Comparison of ENCODE assay signal across 23 mouse cellular contexts in the genomic region with DNA sequence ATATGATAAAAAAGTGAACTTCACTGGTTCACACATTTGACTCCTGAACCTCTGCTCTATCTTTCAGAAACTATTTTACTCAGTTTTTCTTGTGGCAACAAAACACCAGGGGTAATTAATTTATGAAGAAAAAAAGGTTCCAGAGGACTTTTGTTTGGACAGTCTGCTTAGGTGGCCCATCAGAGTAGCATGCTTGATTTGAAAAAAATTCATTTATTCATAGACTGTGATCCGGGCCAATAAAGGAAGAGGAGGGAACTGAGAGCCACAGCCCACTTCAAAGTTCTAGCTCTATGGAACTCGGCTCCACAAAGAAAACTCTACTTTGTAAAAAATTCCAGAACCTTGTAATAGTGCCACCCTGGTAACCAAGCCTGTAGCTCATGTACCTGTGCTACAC.
DNase-seq lines count a peak whose midpoint lies in the region; ATAC-seq and TF ChIP-seq lines count a peak whose summit lies in the region.
"Had no signal": no experiment of that assay in that cellular context is flagged by ENCODE, and none has a peak within 500 bp of the region (broad histone marks: within the 10 kb centered on the region; RNA-seq: fewer than 3 reads in every experiment).

No protein-coding gene starts in this region.

- ATAC-seq in forebrain, embryonic 12.5 days (ENCODE audit: low FRiP score) = peak; percentile 17; the same call in 1 of the 2 replicates
- ATAC-seq in forebrain, embryonic 11.5 days (replicated peaks; ENCODE audit: low FRiP score) = no peak
- 0 out of 2 replicates have a peak, but pooled peaks have one; percentile 13 for ATAC-seq in forebrain, embryonic 14.5 days
- no peak for ATAC-seq in forebrain, postnatal 0 days
- ATAC-seq: activated CD4-positive, CD25-positive, alpha-beta regulatory T cell, adult 4 months; CD4-positive, CD25-positive, alpha-beta regulatory T cell, adult 4 months; Patski had no signal

- no peak overlapping the region for H3K9ac ChIP-seq in forebrain, embryonic 12.5 days
- no peak overlapping the region for H3K9ac ChIP-seq in forebrain, embryonic 11.5 days (ENCODE audit: low read length)
- H3K9ac ChIP-seq in forebrain, embryonic 14.5 days (ENCODE audit: low read length) = no peak overlapping the region
- no peak overlapping the region for H3K9ac ChIP-seq in forebrain, postnatal 0 days
- H3K9ac ChIP-seq: embryonic facial prominence, embryonic 12.5 days had no signal

- no peak for TF ChIP-seq POLR2A in brain, embryonic 14.5 days (IDR thresholded peaks at IDR 0.05; ENCODE audit: borderline replicate concordance, extremely low read depth, insufficient read depth, insufficient read length, poor library complexity, severe bottlenecking)

- H3K36me3 ChIP-seq in forebrain, embryonic 12.5 days (replicated peaks) = no peaks in the 10 kb centered on the region
- no peaks in the 10 kb centered on the region for H3K36me3 ChIP-seq in forebrain, embryonic 11.5 days (ENCODE audit: control insufficient read depth, insufficient read depth, low read length)
- H3K36me3 ChIP-seq in forebrain, embryonic 14.5 days (ENCODE audit: control insufficient read depth, insufficient read depth, low read length) = no peaks in the 10 kb centered on the region
- H3K36me3 ChIP-seq in forebrain, postnatal 0 days (ENCODE audit: insufficient read depth) = no peaks in the 10 kb centered on the region
- H3K36me3 ChIP-seq: embryonic facial prominence, embryonic 10.5 days; embryonic facial prominence, embryonic 12.5 days; G1E had no signal

- H3K27me3 ChIP-seq in forebrain, embryonic 12.5 days = no peaks in the 10 kb centered on the region
- no peaks in the 10 kb centered on the region for H3K27me3 ChIP-seq in forebrain, embryonic 11.5 days (ENCODE audit: control insufficient read depth, insufficient read depth, low read length)
- H3K27me3 ChIP-seq in forebrain, embryonic 14.5 days (replicated peaks; ENCODE audit: control insufficient read depth, insufficient read depth, low read length) = no peaks in the 10 kb centered on the region
- H3K27me3 ChIP-seq in forebrain, postnatal 0 days (ENCODE audit: insufficient read depth, low read length) = no peaks in the 10 kb centered on the region
- H3K27me3 ChIP-seq: CH12.LX; embryonic facial prominence, embryonic 12.5 days; Patski had no signal

- no peak overlapping the region for H3K4me2 ChIP-seq in forebrain, embryonic 12.5 days
- H3K4me2 ChIP-seq in forebrain, embryonic 11.5 days (ENCODE audit: low read depth, low read length, severe bottlenecking) = no peak overlapping the region
- no peak overlapping the region for H3K4me2 ChIP-seq in forebrain, embryonic 14.5 days (ENCODE audit: low read length)
- no peak overlapping the region for H3K4me2 ChIP-seq in forebrain, postnatal 0 days (ENCODE audit: low read depth)
- H3K4me2 ChIP-seq: embryonic facial prominence, embryonic 12.5 days had no signal

- H3K9me3 ChIP-seq in forebrain, embryonic 12.5 days = no peaks in the 10 kb centered on the region
- H3K9me3 ChIP-seq in forebrain, embryonic 11.5 days (ENCODE audit: control insufficient read depth, low read length) = no peaks in the 10 kb centered on the region
- no peaks in the 10 kb centered on the region for H3K9me3 ChIP-seq in forebrain, embryonic 14.5 days (replicated peaks; ENCODE audit: control insufficient read depth, low read length)
- H3K9me3 ChIP-seq in forebrain, postnatal 0 days (ENCODE audit: low read length) = no peaks in the 10 kb centered on the region
- H3K9me3 ChIP-seq: embryonic facial prominence, embryonic 10.5 days; embryonic facial prominence, embryonic 12.5 days; G1E had no signal

- 27% methylated on average over 2 of the region's 2 CpGs for WGBS in forebrain, embryonic 12.5 days
- 40% methylated on average over 2 of the region's 2 CpGs for WGBS in forebrain, embryonic 11.5 days
- 10% methylated on average over 2 of the region's 2 CpGs for WGBS in forebrain, embryonic 14.5 days
- WGBS in forebrain, postnatal 0 days = 27% methylated on average over 2 of the region's 2 CpGs

- no peak for DNase-seq in forebrain, embryonic 11.5 days (ENCODE audit: low spot score)
- no peak for DNase-seq in forebrain, embryonic 14.5 days (ENCODE audit: low spot score)
- no peak for DNase-seq in forebrain, postnatal 0 days
- DNase-seq in brain, embryonic 14.5 days (ENCODE audit: low read depth) = peak; percentile 50
- DNase-seq: adrenal gland, adult 8-10 months; adrenal gland, postnatal 14 days; adrenal gland, postnatal 36 days; B cell, adult 2 months; cerebellum, adult 11 months; cerebellum, adult 18-20 months; cerebellum, adult 8-10 months; cerebellum, adult 9-11 months; cerebellum, postnatal 14 days; cerebellum, postnatal 36 days; embryo, embryonic 11 days had no signal

- no peak overlapping the region for H3K4me3 ChIP-seq in forebrain, embryonic 12.5 days (replicated peaks)
- H3K4me3 ChIP-seq in forebrain, embryonic 11.5 days (ENCODE audit: low read depth, low read length) = no peak overlapping the region
- no peak overlapping the region for H3K4me3 ChIP-seq in forebrain, embryonic 14.5 days (ENCODE audit: low read depth, low read length)
- H3K4me3 ChIP-seq in forebrain, postnatal 0 days (ENCODE audit: low read depth, low read length) = no peak overlapping the region
- H3K4me3 ChIP-seq: embryonic facial prominence, embryonic 10.5 days; embryonic facial prominence, embryonic 12.5 days had no signal

- no peak for TF ChIP-seq CTCF in forebrain, postnatal 0 days (IDR thresholded peaks at IDR 0.05; ENCODE audit: low read depth)
- no peak for TF ChIP-seq CTCF in brain, embryonic 14.5 days (IDR thresholded peaks at IDR 0.05; ENCODE audit: borderline replicate concordance, extremely low read depth, insufficient read depth, insufficient read length)

- no peaks in the 10 kb centered on the region for H3K4me1 ChIP-seq in forebrain, embryonic 12.5 days
- H3K4me1 ChIP-seq in forebrain, embryonic 11.5 days (replicated peaks; ENCODE audit: control insufficient read depth, insufficient read depth, low read length) = no peaks in the 10 kb centered on the region
- H3K4me1 ChIP-seq in forebrain, embryonic 14.5 days (ENCODE audit: control insufficient read depth, insufficient read depth, low read length) = no peaks in the 10 kb centered on the region
- H3K4me1 ChIP-seq in forebrain, postnatal 0 days (ENCODE audit: insufficient read depth) = no peaks in the 10 kb centered on the region
- H3K4me1 ChIP-seq: embryonic facial prominence, embryonic 10.5 days; embryonic facial prominence, embryonic 12.5 days had no signal

- no peak overlapping the region for H3K27ac ChIP-seq in forebrain, embryonic 12.5 days
- no peak overlapping the region for H3K27ac ChIP-seq in forebrain, embryonic 11.5 days (ENCODE audit: low read depth, low read length)
- H3K27ac ChIP-seq in forebrain, embryonic 14.5 days (ENCODE audit: low read depth, low read length) = no peak overlapping the region
- H3K27ac ChIP-seq in forebrain, postnatal 0 days (ENCODE audit: low read depth, low read length) = no peak overlapping the region
- H3K27ac ChIP-seq: embryonic facial prominence, embryonic 10.5 days; embryonic facial prominence, embryonic 12.5 days had no signal

Comparison
In these comparisons a context has a peak if more than half of its experiments do, and no peak if none do; other contexts are left out.
1. ATAC-seq: peak in forebrain, embryonic 12.5 days (single experiment) and forebrain, embryonic 14.5 days (single experiment); none in forebrain, embryonic 11.5 days (single experiment) and forebrain, postnatal 0 days (single experiment).